Mouse (Mus musculus): ENCODE measurements around the gene Xpnpep3.

GRCm38 (mm10) chr15:81448463-81448862, 48.5 kb downstream of the Xpnpep3 start:
- TF ChIP-seq GATA1 (IDR thresholded peaks at IDR 0.05; ENCODE audit: borderline replicate concordance, low read length) (no peak), FLI1 (IDR thresholded peaks at IDR 0.05; ENCODE audit: low read length) (no peak)

Data from megakaryocyte, embryonic 14.5 days (primary cell).